ENCODE assay signal across 24 mouse cellular contexts in genomic region chr8:78037218-78037617, GRCm38 (mm10).
"Had no signal": no experiment of that assay in that cellular context is flagged by ENCODE, and none has a peak within 500 bp of the region (broad histone marks: within the 10 kb centered on the region; RNA-seq: fewer than 3 reads in every experiment).

No protein-coding gene starts in this region.

- DNase-seq: kidney, adult 11 months; kidney, adult 8-10 months; kidney, postnatal 10 days; kidney, postnatal 36 days; liver; liver, postnatal 0 days; lung, embryonic 14.5 days; retina, postnatal 1 day; thymus, adult 2 months; thymus, postnatal 14 days; thymus, postnatal 4 days had no signal

- H3K36me3 ChIP-seq: kidney, embryonic 15.5 days; limb, embryonic 10.5 days; limb, embryonic 13.5 days; midbrain, embryonic 10.5 days; midbrain, embryonic 13.5 days; neural tube, embryonic 13.5 days had no signal

- H3K27me3 ChIP-seq: kidney, embryonic 15.5 days; limb, embryonic 13.5 days; megakaryocyte, embryonic 14.5 days; midbrain, embryonic 13.5 days; neural tube, embryonic 13.5 days had no signal

- H3K4me3 ChIP-seq: kidney, embryonic 15.5 days; left cerebral cortex, adult 2 months; limb, embryonic 10.5 days; limb, embryonic 13.5 days; megakaryocyte, embryonic 14.5 days; midbrain, embryonic 10.5 days; midbrain, embryonic 13.5 days; myocyte; neural tube, embryonic 13.5 days had no signal

- H3K9ac ChIP-seq: kidney, embryonic 15.5 days; limb, embryonic 13.5 days; liver, embryonic 14.5 days; liver, postnatal 0 days; lung, embryonic 14.5 days; midbrain, embryonic 13.5 days; neural tube, embryonic 13.5 days had no signal

- ATAC-seq: liver, postnatal 0 days; lung, postnatal 0 days; midbrain, embryonic 13.5 days; midbrain, embryonic 16.5 days had no signal

- H3K4me1 ChIP-seq: kidney, embryonic 15.5 days; limb, embryonic 13.5 days; megakaryocyte, embryonic 14.5 days; midbrain, embryonic 10.5 days; midbrain, embryonic 13.5 days; neural tube, embryonic 13.5 days had no signal

- H3K9me3 ChIP-seq: kidney, embryonic 15.5 days; limb, embryonic 10.5 days; limb, embryonic 13.5 days; midbrain, embryonic 10.5 days; midbrain, embryonic 13.5 days; neural tube, embryonic 13.5 days had no signal

- H3K27ac ChIP-seq: kidney, embryonic 15.5 days; limb, embryonic 10.5 days; limb, embryonic 13.5 days; liver, embryonic 14.5 days; midbrain, embryonic 10.5 days; midbrain, embryonic 13.5 days; neural tube, embryonic 13.5 days; stomach, postnatal 0 days had no signal

- H3K4me2 ChIP-seq: kidney, embryonic 15.5 days; limb, embryonic 13.5 days; lung, embryonic 14.5 days; midbrain, embryonic 13.5 days; neural tube, embryonic 13.5 days had no signal
